19 mouse cellular contexts compared by ENCODE assay signal in the genomic region with DNA sequence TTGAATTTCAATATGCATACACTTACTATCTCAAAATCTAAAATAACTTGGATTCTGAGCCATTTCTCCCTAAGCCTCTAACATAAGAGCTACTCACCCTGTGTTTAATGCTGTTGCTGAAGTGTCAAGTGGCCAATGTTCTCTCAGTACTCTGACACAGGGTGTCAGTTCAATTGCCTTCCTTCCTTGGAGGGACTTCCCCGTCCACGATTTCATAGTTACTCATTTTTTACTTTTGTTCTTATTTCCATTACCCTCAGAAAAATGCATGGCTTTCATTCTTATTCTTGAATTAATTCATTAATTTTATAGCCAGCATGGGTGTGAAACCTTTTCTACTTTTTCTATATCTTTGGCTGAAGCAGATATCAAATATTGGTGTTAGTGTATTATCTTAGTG.
"Had no signal": no experiment of that assay in that cellular context is flagged by ENCODE, and none has a peak within 500 bp of the region (broad histone marks: within the 10 kb centered on the region; RNA-seq: fewer than 3 reads in every experiment).

No protein-coding gene starts in this region.

- H3K4me2 ChIP-seq: lung, embryonic 15.5 days; midbrain, embryonic 12.5 days; neural tube, embryonic 13.5 days; neural tube, embryonic 15.5 days had no signal

- H3K27me3 ChIP-seq: lung, embryonic 15.5 days; midbrain, embryonic 12.5 days; neural tube, embryonic 13.5 days; neural tube, embryonic 15.5 days had no signal

- H3K27ac ChIP-seq: liver, embryonic 14.5 days; lung, embryonic 15.5 days; midbrain, embryonic 12.5 days; neural tube, embryonic 13.5 days; neural tube, embryonic 15.5 days had no signal

- H3K9me3 ChIP-seq: lung, embryonic 15.5 days; midbrain, embryonic 12.5 days; neural tube, embryonic 13.5 days; neural tube, embryonic 15.5 days had no signal

- H3K4me1 ChIP-seq: midbrain, embryonic 12.5 days; neural tube, embryonic 13.5 days; neural tube, embryonic 15.5 days had no signal

- DNase-seq: lung, adult 2 months; lung, postnatal 10 days; lung, postnatal 4 days; midbrain, embryonic 14.5 days; retina, postnatal 1 day; right cerebral cortex, adult 18-20 months; right cerebral cortex, postnatal 25 days; right cerebral cortex, postnatal 4 days; spleen, adult 18-20 months; thymus, adult 18-20 months; thymus, postnatal 14 days; thymus, postnatal 36 days had no signal

- H3K36me3 ChIP-seq: lung, embryonic 15.5 days; midbrain, embryonic 12.5 days; neural tube, embryonic 13.5 days; neural tube, embryonic 15.5 days had no signal

- ATAC-seq: midbrain, embryonic 16.5 days had no signal

- H3K4me3 ChIP-seq: lung, embryonic 15.5 days; midbrain, embryonic 12.5 days; myocyte; neural tube, embryonic 13.5 days; neural tube, embryonic 15.5 days had no signal

- H3K9ac ChIP-seq: liver, embryonic 14.5 days; lung, embryonic 15.5 days; midbrain, embryonic 12.5 days; neural tube, embryonic 13.5 days; neural tube, embryonic 15.5 days had no signal
